Mouse (Mus musculus) layer of hippocampus, adult 11-12 months (tissue): ENCODE data around the gene Poldip3.

Experiments used
- DNase-seq: peaks from one replicate; pipeline ENCODE4 v3.0.0; 2022; ENCODE audit warnings: low spot score

Gene Poldip3

GRCm38 (mm10) chr15:83149196-83150072, at the start of gene Poldip3:
Poldip3 (minus strand) TSS chr15:83149384.
- peak; percentile 99 for DNase-seq

GRCm38 (mm10) chr15:83193413-83193812, 44.2 kb upstream of the Poldip3 start:
- DNase-seq, result no peak

- no peak for DNase-seq
Measured at GRCm38 (mm10) chr15:83182351-83182750, 33.2 kb upstream of the Poldip3 start.

GRCm38 (mm10) chr15:83181800-83182330, 32.7 kb upstream of the Poldip3 start:
- DNase-seq, result no peak

- DNase-seq, result no peak
Measured at GRCm38 (mm10) chr15:83180004-83180403, 30.8 kb upstream of the Poldip3 start.

GRCm38 (mm10) chr15:83176653-83177052, 27.5 kb upstream of the Poldip3 start:
- DNase-seq, result no peak

GRCm38 (mm10) chr15:83173914-83174884, 25.0 kb upstream of the Poldip3 start:
- no peak for DNase-seq

GRCm38 (mm10) chr15:83172492-83173429, 23.6 kb upstream of the Poldip3 start, which contains the start of gene Cyb5r3:
Cyb5r3 (minus strand) TSS chr15:83172592.
- no peak for DNase-seq

- peak; percentile 98 for DNase-seq
Measured at GRCm38 (mm10) chr15:83171712-83172481, 22.7 kb upstream of the Poldip3 start.

- no peak for DNase-seq
Measured at GRCm38 (mm10) chr15:83170956-83171659, 21.9 kb upstream of the Poldip3 start.

- peak; percentile 3 for DNase-seq
Measured at GRCm38 (mm10) chr15:83169772-83170722, 20.9 kb upstream of the Poldip3 start.

GRCm38 (mm10) chr15:83168875-83169771, 19.9 kb upstream of the Poldip3 start:
- peak; percentile 4 for DNase-seq

- no peak for DNase-seq
Measured at GRCm38 (mm10) chr15:83168311-83168710, 19.1 kb upstream of the Poldip3 start.

- DNase-seq, result no peak
Measured at GRCm38 (mm10) chr15:83167550-83168065, 18.4 kb upstream of the Poldip3 start.

- no peak for DNase-seq
Measured at GRCm38 (mm10) chr15:83167126-83167525, 17.9 kb upstream of the Poldip3 start.

GRCm38 (mm10) chr15:83166642-83167041, 17.5 kb upstream of the Poldip3 start:
- DNase-seq, result no peak
